Mouse (Mus musculus): ENCODE data around the gene Gm17657.

GRCm38 (mm10) chr17:29556893-29557292 lies 7.5 kb upstream of the Gm17657 start:
- TF ChIP-seq CTCF (conservative IDR thresholded peaks at IDR 0.05; ENCODE audit: low read length) (no peak), POU5F1 (IDR thresholded peaks at IDR 0.05; ENCODE audit: borderline replicate concordance, low read length) (no peak), NANOG (IDR thresholded peaks at IDR 0.05; ENCODE audit: borderline replicate concordance, low read length) (no peak)

All from E14TG2a.4 (cell line).